Mouse (Mus musculus) heart, embryonic 11.5 days (tissue): Measurements from ENCODE around the gene Ttc30b. TPM values are rescaled to one million over a fixed set of nuclear protein-coding genes. Genes with fewer than 3 reads are reported as not detected.

ENCODE experiments used
- ATAC-seq: fragments of 200-750 bp; cut with Nextera tagmentation; replicated peaks from 2 replicates; pipeline ENCODE4 v1.8.0; 2017; ENCODE audit warnings: moderate library complexity; ENCODE audit not compliant: insufficient number of reproducible peaks, low FRiP score, low TSS enrichment
- H3K27ac ChIP-seq: fragments of 300-500 bp; sonication (generic); 2 replicates; pipeline ENCODE4 v1.5.1; 2014; ENCODE audit warnings: mild to moderate bottlenecking, low read depth, low read length
- H3K27me3 ChIP-seq: fragments of 300-500 bp; sonication (generic); 2 replicates; pipeline ENCODE4 v1.6.1; 2014; ENCODE audit warnings: mild to moderate bottlenecking, low read length, mixed read lengths; ENCODE audit not compliant: control insufficient read depth, insufficient read depth
- H3K36me3 ChIP-seq: fragments of 300-500 bp; sonication (generic); 2 replicates; pipeline ENCODE4 v1.6.1; 2014; ENCODE audit warnings: mild to moderate bottlenecking, low read length, moderate library complexity, mixed read lengths; ENCODE audit not compliant: control insufficient read depth, insufficient read depth
- H3K4me1 ChIP-seq: fragments of 300-500 bp; sonication (generic); 2 replicates; pipeline ENCODE4 v1.6.1; 2014; ENCODE audit warnings: low read length; ENCODE audit not compliant: control insufficient read depth, insufficient read depth
- H3K4me2 ChIP-seq: fragments of 300-500 bp; sonication (generic); 2 replicates; pipeline ENCODE4 v1.6.1; 2014; ENCODE audit warnings: mild to moderate bottlenecking, moderate library complexity
- H3K4me3 ChIP-seq: fragments of 300-500 bp; sonication (generic); 2 replicates; pipeline ENCODE4 v1.5.1; 2014; ENCODE audit warnings: low read depth, low read length
- H3K9ac ChIP-seq: fragments of 300-500 bp; sonication (generic); 2 replicates; pipeline ENCODE4 v1.6.1; 2014; ENCODE audit warnings: mild to moderate bottlenecking, low read depth, low read length, moderate library complexity
- H3K9me3 ChIP-seq: fragments of 300-500 bp; sonication (generic); replicated peaks from 2 replicates; pipeline ENCODE4 v1.6.1; 2016; ENCODE audit warnings: low read length; ENCODE audit not compliant: control insufficient read depth
- WGBS: fragments of 180-500 bp; shearing (Covaris S2); extraction: QIAGEN DNeasy Blood & Tissue Kit; methylation state at CpG from one replicate; pipeline ENCODE4 v1.1.7; 2014; ENCODE audit not compliant: insufficient replicate concordance; 5-methylcytosine and 5-hydroxymethylcytosine counted together
- polyA plus RNA-seq: library from polyadenylated mRNA; unstranded; fragments of >200 nt; fragmentation: Nextera tagmentation; extraction: Ambion mirVana; gene quantifications from 2 replicates; pipeline ENCODE4 v1.2.1, GENCODE M21; 2014

The Ttc30b gene
- polyA plus RNA-seq, 1 experiment from 2014 or later: 9.3 TPM

DNA sequence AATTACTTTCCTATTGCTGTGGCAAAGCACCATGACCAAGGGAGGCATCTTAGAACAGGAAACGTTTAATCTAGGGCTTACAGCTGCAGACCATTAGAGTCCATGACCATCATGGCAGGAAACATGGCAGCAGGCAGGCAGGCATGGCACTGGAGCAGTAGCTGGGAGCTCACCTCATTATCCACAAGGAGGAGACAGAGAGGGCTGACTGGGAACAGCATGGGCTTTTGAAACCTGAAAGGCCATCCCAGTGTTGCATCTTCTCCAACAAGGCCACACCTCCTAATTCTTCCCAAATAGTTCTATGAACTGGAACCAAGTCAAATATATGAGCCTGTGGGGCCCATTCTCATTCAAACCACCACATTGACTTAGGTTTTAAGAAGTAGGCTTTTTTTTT, 38.1 kb downstream of the Ttc30b start:
- H3K4me1 ChIP-seq: no peaks in the 10 kb centered on the region
- H3K4me3 ChIP-seq: no peak overlapping the region
- H3K36me3 ChIP-seq: peaks cover 3% of the 10 kb centered on the region; the same call in 1 of the 2 replicates
- H3K27ac ChIP-seq: no peak overlapping the region
- no peaks in the 10 kb centered on the region for H3K9me3 ChIP-seq
- 88% methylated on average over 1 of the region's 1 CpGs for WGBS
- ATAC-seq: no peak
- H3K27me3 ChIP-seq: no peaks in the 10 kb centered on the region
- no peak overlapping the region for H3K9ac ChIP-seq
- H3K4me2 ChIP-seq: no peak overlapping the region

GRCm38 (mm10) chr2:75895711-75896110, 42.7 kb downstream of the Ttc30b start:
- no peak for ATAC-seq
- WGBS: 80% methylated on average over 5 of the region's 5 CpGs

DNA sequence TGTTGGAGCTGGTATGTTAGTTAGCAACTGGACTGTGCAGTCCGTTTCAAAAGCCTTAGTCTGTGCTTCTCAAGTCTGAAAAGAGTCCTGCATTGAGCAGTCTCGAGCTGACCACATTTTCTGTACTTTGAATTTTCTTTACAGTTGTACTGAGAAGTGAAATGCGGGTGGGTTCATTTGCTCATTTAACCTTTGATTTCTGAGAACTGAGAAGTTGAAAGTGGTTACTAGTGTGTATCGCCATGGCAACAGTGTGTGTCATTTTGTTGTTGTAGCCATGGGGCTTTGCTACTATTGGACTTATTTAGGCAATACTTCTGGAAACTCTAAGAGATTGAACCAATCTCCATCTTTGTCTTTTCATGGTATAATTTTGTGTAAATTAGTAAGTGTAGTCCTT, 46.4 kb downstream of the Ttc30b start:
- no peak overlapping the region for H3K4me2 ChIP-seq
- no peak overlapping the region for H3K9ac ChIP-seq
- H3K27ac ChIP-seq: no peak overlapping the region
- no peaks in the 10 kb centered on the region for H3K9me3 ChIP-seq
- no peak overlapping the region for H3K4me3 ChIP-seq
- H3K4me1 ChIP-seq: no peaks in the 10 kb centered on the region
- WGBS: 82% methylated on average over 4 of the region's 4 CpGs
- no peaks in the 10 kb centered on the region for H3K27me3 ChIP-seq
- H3K36me3 ChIP-seq: no peaks in the 10 kb centered on the region
- no peak for ATAC-seq

More at GRCm38 (mm10) chr2:75895711-75896110, 42.7 kb downstream of the Ttc30b start:
- Histone ChIP-seq H3K4me3 (no peak overlapping the region), H3K36me3 (peaks cover 3% of the 10 kb centered on the region; the same call in 1 of the 2 replicates), H3K4me2 (no peak overlapping the region), H3K27ac (no peak overlapping the region), H3K27me3 (no peaks in the 10 kb centered on the region), H3K9me3 (no peaks in the 10 kb centered on the region), H3K4me1 (no peaks in the 10 kb centered on the region), H3K9ac (no peak overlapping the region)

Other genes with a start within 250 kb of the Ttc30b start
- gene Nfe2l2, start 233.9 kb downstream of the Ttc30b start, polyA plus RNA-seq: 46.7 and 48.7 TPM in 2 replicates
- 29.2 and 41.2 TPM in 2 replicates for gene Agps, start 106.4 kb downstream of the Ttc30b start, polyA plus RNA-seq
- 0.75 and 1.1 TPM in 2 replicates for gene Ttc30a2, start 39.6 kb upstream of the Ttc30b start, polyA plus RNA-seq
- gene Ttc30a1, start 43.4 kb upstream of the Ttc30b start, polyA plus RNA-seq: 6.6 and 7.1 TPM in 2 replicates